Mouse (Mus musculus) brain, embryonic 18.5 days (tissue): ENCODE data around the gene Dlgap1.

Experiments used
- DNase-seq: peaks from one replicate; pipeline ENCODE4 v3.0.0-alpha.2; 2012; ENCODE audit warnings: low read depth, low spot score

The Dlgap1 gene

GRCm38 (mm10) chr17:70856871-70857415 lies 888.1 kb downstream of the Dlgap1 start:
- no peak for DNase-seq

- DNase-seq: no peak
These were observed 889.9 kb downstream of the Dlgap1 start for GRCm38 (mm10) chr17:70858814-70859213.

GRCm38 (mm10) chr17:70864117-70864516 lies 895.2 kb downstream of the Dlgap1 start:
- DNase-seq: no peak

GRCm38 (mm10) chr17:70864645-70865044 lies 895.8 kb downstream of the Dlgap1 start:
- DNase-seq: no peak

- no peak for DNase-seq
These were observed 896.3 kb downstream of the Dlgap1 start for GRCm38 (mm10) chr17:70865060-70865604.

- no peak for DNase-seq
These were observed 897.2 kb downstream of the Dlgap1 start for GRCm38 (mm10) chr17:70866029-70866428.

GRCm38 (mm10) chr17:70866538-70867114 lies 897.8 kb downstream of the Dlgap1 start:
- DNase-seq: no peak

- DNase-seq: no peak
These were observed 899.8 kb downstream of the Dlgap1 start for GRCm38 (mm10) chr17:70868577-70869229.

- no peak for DNase-seq
These were observed 901.7 kb downstream of the Dlgap1 start for GRCm38 (mm10) chr17:70870581-70870980.
